Mouse (Mus musculus) MEL (cell line): Measurements from ENCODE around the gene Pam16. TPM values are rescaled to one million over a fixed set of nuclear protein-coding genes. Genes with fewer than 3 reads are reported as not detected.

Experiments
- DNase-seq: peaks from one replicate; pipeline ENCODE4 v3.0.0; 2011; ENCODE audit warnings: low read depth, low spot score
- H3K27ac ChIP-seq: 2 replicates; pipeline ENCODE4 v1.5.1; 2012; ENCODE audit warnings: low read depth, mild to moderate bottlenecking, control low read depth, low read length, moderate library complexity; ENCODE audit not compliant: control insufficient read depth
- H3K27me3 ChIP-seq, 2 experiments: fragments of 150-350 bp in 1 of 2; sonication (generic) in 1 of 2; 2 replicates each; pipeline ENCODE4 v1.6.1; 2012; ENCODE audit warnings: low read length in 2 of 2, mild to moderate bottlenecking in 2 of 2, improper control_type of control experiment in 1 of 2, moderate library complexity in 1 of 2; ENCODE audit not compliant: insufficient read depth in 2 of 2, control insufficient read depth in 1 of 2
- H3K36me3 ChIP-seq, 2 experiments: 2 replicates each; pipeline ENCODE4 v1.6.1; 2012 to 2014; ENCODE audit warnings: low read length in 2 of 2, improper control_type of control experiment in 1 of 2, inconsistent platforms in 1 of 2, mild to moderate bottlenecking in 1 of 2; ENCODE audit not compliant: insufficient read depth in 2 of 2, control insufficient read depth in 1 of 2
- H3K4me1 ChIP-seq, 2 experiments: fragments of 150-350 bp in 1 of 2; sonication (generic) in 1 of 2; 2 replicates each; pipeline ENCODE4 v1.6.1; 2012; ENCODE audit warnings: low read length in 2 of 2, improper control_type of control experiment in 1 of 2, mild to moderate bottlenecking in 1 of 2; ENCODE audit not compliant: insufficient read depth in 2 of 2, control insufficient read depth in 1 of 2
- H3K4me3 ChIP-seq, 2 experiments: fragments of 150-350 bp in 1 of 2; sonication (generic) in 1 of 2; 2 replicates each; pipeline ENCODE4 v1.5.1; 2012; ENCODE audit warnings: low read depth in 2 of 2, low read length in 2 of 2, mild to moderate bottlenecking in 2 of 2, moderate library complexity in 2 of 2, control low read depth in 1 of 2, improper control_type of control experiment in 1 of 2; ENCODE audit not compliant: control insufficient read depth in 1 of 2, insufficient read depth in 1 of 2
- H3K79me2 ChIP-seq: 2 replicates; pipeline ENCODE4 v1.6.1; 2012; ENCODE audit warnings: mild to moderate bottlenecking, low read length, moderate library complexity; ENCODE audit not compliant: control insufficient read depth, poor library complexity, insufficient read depth
- H3K9ac ChIP-seq: 2 replicates; pipeline ENCODE4 v1.6.1; 2012; ENCODE audit warnings: low read depth, mild to moderate bottlenecking, control low read depth, low read length, moderate library complexity; ENCODE audit not compliant: control insufficient read depth, poor library complexity, severe bottlenecking
- H3K9me3 ChIP-seq: fragments of 150-350 bp; sonication (generic); replicated peaks from 2 replicates; pipeline ENCODE4 v1.6.1; 2012; ENCODE audit warnings: mild to moderate bottlenecking, low read length, improper control_type of control experiment, moderate library complexity; ENCODE audit not compliant: insufficient read depth
- CHD1 ChIP-seq: IDR thresholded peaks from 2 replicates; pipeline ENCODE4 v1.6.1; 2012; ENCODE audit warnings: low read depth, mild to moderate bottlenecking, inconsistent platforms, low read length, improper control_type of control experiment
- ELF1 ChIP-seq: IDR thresholded peaks from 2 replicates; pipeline ENCODE4 v1.6.1; 2014; ENCODE audit warnings: low read depth, mild to moderate bottlenecking, inconsistent platforms, low read length, improper control_type of control experiment, moderate library complexity
- EP300 ChIP-seq, 2 experiments: IDR thresholded peaks; 2 replicates each; pipeline ENCODE4 v1.6.1; 2011; ENCODE audit warnings: improper control_type of control experiment in 2 of 2, low read length in 2 of 2, low read depth in 1 of 2, mild to moderate bottlenecking in 1 of 2
- GABPA ChIP-seq: IDR thresholded peaks from 2 replicates; pipeline ENCODE4 v1.6.1; 2012; ENCODE audit warnings: low read depth, mild to moderate bottlenecking, inconsistent platforms, low read length, improper control_type of control experiment, moderate library complexity
- GATA1 ChIP-seq: IDR thresholded peaks from 2 replicates; pipeline ENCODE4 v1.6.1; 2011; ENCODE audit warnings: low read depth, low read length, improper control_type of control experiment
- KAT2A ChIP-seq: conservative IDR thresholded peaks from 2 replicates; pipeline ENCODE4 v1.6.1; 2012; ENCODE audit warnings: low read depth, low read length, improper control_type of control experiment, inconsistent platforms
- MAFK ChIP-seq: IDR thresholded peaks from 2 replicates; pipeline ENCODE4 v1.6.1; 2011; ENCODE audit warnings: low read depth, mild to moderate bottlenecking, low read length, improper control_type of control experiment, borderline replicate concordance
- MEF2A ChIP-seq: IDR thresholded peaks from 2 replicates; pipeline ENCODE4 v1.6.1; 2014; ENCODE audit warnings: low read depth, mild to moderate bottlenecking, inconsistent platforms, low read length, improper control_type of control experiment; ENCODE audit not compliant: poor library complexity, insufficient replicate concordance, severe bottlenecking; ENCODE audit errors: extremely low read depth
- MYB ChIP-seq: IDR thresholded peaks from 2 replicates; pipeline ENCODE4 v1.6.1; 2011; ENCODE audit warnings: mild to moderate bottlenecking, low read depth, low read length, improper control_type of control experiment
- MYC ChIP-seq: IDR thresholded peaks from 2 replicates; pipeline ENCODE4 v1.6.1; 2011; ENCODE audit warnings: low read depth, mild to moderate bottlenecking, low read length, improper control_type of control experiment, moderate library complexity
- NELFE ChIP-seq: IDR thresholded peaks from 2 replicates; pipeline ENCODE4 v1.6.1; 2011; ENCODE audit warnings: low read depth, low read length, improper control_type of control experiment
- POLR2A ChIP-seq, 2 experiments: IDR thresholded peaks; 2 replicates each; pipeline ENCODE4 v1.6.1; 2011 to 2012; ENCODE audit warnings: low read length in 2 of 2, mild to moderate bottlenecking in 2 of 2, control low read depth in 1 of 2, improper control_type of control experiment in 1 of 2, low read depth in 1 of 2, moderate library complexity in 1 of 2; ENCODE audit not compliant: control insufficient read depth in 1 of 2, insufficient read depth in 1 of 2, poor library complexity in 1 of 2
- RAD21 ChIP-seq: IDR thresholded peaks from 2 replicates; pipeline ENCODE4 v1.6.1; 2011; ENCODE audit warnings: mild to moderate bottlenecking, low read depth, low read length, improper control_type of control experiment
- RCOR1 ChIP-seq: IDR thresholded peaks from 2 replicates; pipeline ENCODE4 v1.6.1; 2012; ENCODE audit warnings: low read depth, mild to moderate bottlenecking, inconsistent platforms, low read length, improper control_type of control experiment
- TAL1 ChIP-seq: IDR thresholded peaks from 2 replicates; pipeline ENCODE4 v1.6.1; 2012; ENCODE audit warnings: mild to moderate bottlenecking, inconsistent platforms, low read length, moderate library complexity, mixed read lengths
- TCF12 ChIP-seq: IDR thresholded peaks from 2 replicates; pipeline ENCODE4 v1.6.1; 2014; ENCODE audit warnings: low read depth, mild to moderate bottlenecking, inconsistent platforms, low read length, improper control_type of control experiment, moderate library complexity
- ZC3H11A ChIP-seq: IDR thresholded peaks from 2 replicates; pipeline ENCODE4 v1.6.1; 2012; ENCODE audit warnings: low read depth, mild to moderate bottlenecking, inconsistent platforms, low read length, improper control_type of control experiment
- polyA plus RNA-seq, 2 experiments: library from polyadenylated mRNA; stranded (reverse) in 1 of 2; unstranded in 1 of 2; fragments of >175 nt in 1 of 2; fragments of >200 nt in 1 of 2; gene quantifications; 2 replicates each; pipeline versions ENCODE4 v1.2.1 to v1.2.4; 2012; ENCODE audit warnings: low replicate concordance in 2 of 2, low read depth in 1 of 2; ENCODE audit not compliant: insufficient read length in 2 of 2, insufficient read depth in 1 of 2, missing spikeins in 1 of 2
- total RNA-seq: library from RNA; depleted of rRNA; stranded (reverse); fragments of 300-350 nt; gene quantifications from 2 replicates; pipeline ENCODE4 v1.2.3, GENCODE M21; 2012

Gene Pam16
- total and polyA plus RNA-seq, 3 experiments: 13.6 to 121 TPM; not detected in 1

- no peaks in the 10 kb centered on the region for H3K36me3 ChIP-seq
- H3K4me3 ChIP-seq: no peak overlapping the region
- H3K4me1 ChIP-seq: no peaks in the 10 kb centered on the region; a peak in 1 of 4 replicates
- H3K9me3 ChIP-seq: no peaks in the 10 kb centered on the region
- no peak for DNase-seq
- no peak for TF ChIP-seq POLR2A (IDR thresholded peaks at IDR 0.05; ENCODE audit: control insufficient read depth in 1 of 2, insufficient read depth in 1 of 2, low read depth in 1 of 2, low read length in 2 of 2, poor library complexity in 1 of 2)
- TF ChIP-seq CHD1: no peak
- no peak for TF ChIP-seq MAFK
- TF ChIP-seq MYC: no peak
- TF ChIP-seq MEF2A: no peak
- TF ChIP-seq ELF1: no peak
- no peak for TF ChIP-seq TAL1
- TF ChIP-seq MYB: no peak
- H3K9ac ChIP-seq: no peak overlapping the region
- H3K27me3 ChIP-seq: no peaks in the 10 kb centered on the region
- no peak overlapping the region for H3K27ac ChIP-seq
- no peaks in the 10 kb centered on the region for H3K79me2 ChIP-seq
Measured at GRCm38 (mm10) chr16:4600701-4601310, 24.0 kb downstream of the Pam16 start.

- Histone ChIP-seq H3K4me1 (no peaks in the 10 kb centered on the region; a peak in 1 of 4 replicates), H3K27me3 (0 out of 4 replicates have a peak, but pooled peaks cover 0 to 3% of the 10 kb centered on the region in 2 experiments), H3K9me3 (no peaks in the 10 kb centered on the region), H3K79me2 (no peaks in the 10 kb centered on the region), H3K4me3 (no peak overlapping the region), H3K9ac (no peak overlapping the region), H3K27ac (no peak overlapping the region), H3K36me3 (no peaks in the 10 kb centered on the region)
- DNase-seq: no peak
- TF ChIP-seq ZC3H11A: no peak
- TF ChIP-seq GABPA: no peak
- no peak for TF ChIP-seq NELFE
- TF ChIP-seq RAD21: no peak
- TF ChIP-seq EP300 (IDR thresholded peaks at IDR 0.05; ENCODE audit: low read depth in 1 of 2, low read length in 2 of 2): no peak
- no peak for TF ChIP-seq MYB
- TF ChIP-seq GATA1: no peak
- no peak for TF ChIP-seq KAT2A
- TF ChIP-seq RCOR1: no peak
- no peak for TF ChIP-seq TCF12
Measured at GRCm38 (mm10) chr16:4599616-4600015, 25.2 kb downstream of the Pam16 start.
